Mouse (Mus musculus): ENCODE measurements at regions not wholly inside any gene's neighbourhood (a gene's known extent, or its start where the extent isn't known, plus 50 kb on each side); places are given as distances from the start of the nearest gene placed in this dataset.

DNA sequence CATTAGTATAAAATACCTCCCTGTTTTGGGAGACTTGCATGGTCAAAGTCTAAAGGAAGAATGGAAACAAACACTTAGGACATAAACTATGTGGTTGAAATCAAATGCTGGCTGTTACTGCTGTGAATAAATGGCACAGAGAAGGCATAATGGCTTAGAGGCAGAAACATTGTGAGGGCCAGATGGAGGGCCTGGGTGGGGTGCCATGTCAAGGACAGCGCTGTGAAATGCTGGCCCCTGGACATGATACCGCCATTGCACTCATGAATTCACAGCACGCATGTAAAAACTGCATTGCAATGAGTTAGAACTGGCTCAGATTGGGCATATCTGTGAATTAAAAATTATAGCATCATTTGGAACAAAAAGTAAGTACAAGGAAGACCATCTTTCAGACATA, 673.7 kb upstream of the Ddx18 start:
- no peak for TF ChIP-seq CTCF (IDR thresholded peaks at IDR 0.05; ENCODE audit: borderline replicate concordance, insufficient read depth, low read depth, low read length)
- TF ChIP-seq POLR2A (IDR thresholded peaks at IDR 0.05; ENCODE audit: borderline replicate concordance, insufficient read depth, low read length), result no peak
